Mouse (Mus musculus): Measurements from ENCODE around the gene Cbx5.

DNA sequence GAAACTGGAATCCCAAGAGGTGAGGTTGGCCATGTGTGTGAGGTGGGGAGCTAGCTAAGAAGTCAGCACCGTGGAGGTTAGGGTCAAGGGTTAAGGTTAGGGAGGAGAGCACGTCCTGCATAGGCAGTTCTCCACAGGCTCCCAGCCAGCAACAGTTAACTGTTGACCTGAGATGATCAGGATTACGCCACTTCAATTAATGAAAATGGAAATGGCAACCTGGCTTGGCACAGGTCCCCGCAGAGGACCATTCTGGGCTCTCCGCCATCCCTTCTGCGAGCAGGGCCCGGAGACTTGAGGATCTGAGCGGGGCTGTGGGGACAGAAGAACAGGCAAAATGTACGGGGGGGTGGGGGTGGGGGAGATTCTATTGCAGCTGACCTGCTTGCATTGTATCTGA is 91.8 kb downstream of the Cbx5 start:
- TF ChIP-seq CTCF (IDR thresholded peaks at IDR 0.05) (no peak), EP300 (IDR thresholded peaks at IDR 0.05; ENCODE audit: insufficient read depth, low read depth, low read length) (no peak)
